Mouse (Mus musculus): ENCODE measurements around the gene Krt42. TPM values are rescaled to one million over a fixed set of nuclear protein-coding genes. Genes with fewer than 3 reads are reported as not detected.
"Not testable (repeated sequence)": the region's sequence is repeated elsewhere in the genome, so short reads cannot be mapped to it uniquely, and the experiment has no call there.

Krt42 gene
- not detected in 2 replicates for polyA plus RNA-seq (2011; ENCODE audit: insufficient read length, low read depth, missing spikeins)

DNA sequence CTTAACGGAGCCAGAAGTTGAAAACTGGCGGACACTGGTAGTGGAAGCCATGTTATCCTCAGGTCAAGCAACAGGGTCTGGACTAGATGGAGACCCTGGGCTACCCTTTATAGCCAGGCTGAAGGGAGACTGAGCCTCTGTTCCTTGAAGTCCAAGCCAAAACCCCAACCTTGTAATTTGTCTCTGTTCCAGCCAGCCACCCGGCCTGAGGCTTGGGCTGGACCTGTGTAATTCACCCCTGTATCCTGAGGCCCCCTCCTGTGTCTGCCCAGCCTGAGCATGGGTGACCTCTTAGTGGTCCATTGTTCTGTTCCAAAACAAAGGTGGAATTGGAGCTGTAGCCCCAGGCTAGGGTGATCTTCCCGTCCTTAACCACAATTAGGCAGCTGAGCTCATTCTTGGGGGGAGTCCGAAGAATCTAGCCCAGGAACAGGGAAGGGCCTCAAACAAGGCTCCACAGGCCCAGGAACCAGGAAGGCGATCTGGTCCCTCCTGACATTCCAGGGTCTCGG is at the start of gene Krt42:
Krt42 (minus strand) TSS at position 51 of the 512 bp plus-strand sequence.
- Histone ChIP-seq H3K4me3 (ENCODE audit: insufficient read depth, low read length) (no peak within 1 kb of the TSS), H3K27ac (ENCODE audit: insufficient read depth, low read length) (no peak within 1 kb of the TSS), H3K4me1 (ENCODE audit: control insufficient read depth, insufficient read depth, low read length) (no peaks in the 10 kb centered on the region)
- TF ChIP-seq POLR2A (IDR thresholded peaks at IDR 0.05; ENCODE audit: low read depth, low read length), result no peak
- TF ChIP-seq CTCF (IDR thresholded peaks at IDR 0.05; ENCODE audit: borderline replicate concordance, insufficient read depth, low read length), result no peak

DNA sequence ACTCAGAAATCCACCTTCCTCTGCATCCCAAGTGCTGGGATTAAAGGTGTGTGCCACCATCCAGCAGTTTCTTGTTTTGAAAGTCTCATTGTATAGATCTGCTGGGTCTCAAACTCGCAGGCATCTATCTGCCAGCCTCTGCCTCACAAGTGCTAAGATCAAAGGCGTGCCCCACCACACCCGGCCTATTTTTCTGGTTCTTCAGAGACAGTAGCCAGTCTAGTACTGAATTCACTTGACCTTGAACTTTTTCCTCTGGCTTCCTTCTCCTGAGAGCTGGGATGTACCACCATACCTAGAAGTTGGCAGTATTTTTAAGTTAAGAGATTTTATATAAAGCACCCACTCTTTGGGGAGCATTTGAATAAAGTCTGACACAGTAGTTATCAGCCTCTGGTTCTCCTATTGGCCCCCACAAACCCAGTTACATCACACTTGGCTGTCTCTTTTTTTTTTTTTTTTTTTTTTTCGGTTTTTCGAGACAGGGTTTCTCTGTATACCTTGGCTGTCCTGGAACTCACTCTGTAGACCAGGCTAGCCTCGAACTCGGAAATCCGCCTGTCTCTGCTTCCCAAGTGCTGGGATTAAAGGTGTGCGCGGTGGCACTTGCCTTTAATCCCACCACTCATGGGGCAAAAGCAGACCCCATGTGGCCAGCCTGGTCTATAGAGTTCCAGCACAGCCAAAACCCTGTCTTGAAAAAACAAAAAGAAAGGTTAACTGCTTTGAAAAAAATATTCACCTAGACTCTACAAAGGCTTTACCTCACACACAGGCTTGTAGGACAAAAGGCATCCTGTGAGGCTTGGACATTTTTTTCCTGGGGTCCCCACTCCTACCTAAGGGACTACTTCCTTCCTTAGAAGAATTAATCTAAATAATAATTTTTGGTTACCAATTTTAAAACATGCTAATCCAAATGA is 49.1 kb upstream of the Krt42 start:
- H3K27ac ChIP-seq (ENCODE audit: insufficient read depth, low read length), result 0 out of 2 replicates have a peak overlapping the region, but pooled peaks have one; percentile 41
- H3K4me3 ChIP-seq (ENCODE audit: insufficient read depth, low read length), result peak overlapping the region; percentile 32; the same call in 1 of the 2 replicates
- TF ChIP-seq CTCF (IDR thresholded peaks at IDR 0.05; ENCODE audit: borderline replicate concordance, insufficient read depth, low read length) (no peak), POLR2A (IDR thresholded peaks at IDR 0.05; ENCODE audit: low read depth, low read length) (no peak)

DNA sequence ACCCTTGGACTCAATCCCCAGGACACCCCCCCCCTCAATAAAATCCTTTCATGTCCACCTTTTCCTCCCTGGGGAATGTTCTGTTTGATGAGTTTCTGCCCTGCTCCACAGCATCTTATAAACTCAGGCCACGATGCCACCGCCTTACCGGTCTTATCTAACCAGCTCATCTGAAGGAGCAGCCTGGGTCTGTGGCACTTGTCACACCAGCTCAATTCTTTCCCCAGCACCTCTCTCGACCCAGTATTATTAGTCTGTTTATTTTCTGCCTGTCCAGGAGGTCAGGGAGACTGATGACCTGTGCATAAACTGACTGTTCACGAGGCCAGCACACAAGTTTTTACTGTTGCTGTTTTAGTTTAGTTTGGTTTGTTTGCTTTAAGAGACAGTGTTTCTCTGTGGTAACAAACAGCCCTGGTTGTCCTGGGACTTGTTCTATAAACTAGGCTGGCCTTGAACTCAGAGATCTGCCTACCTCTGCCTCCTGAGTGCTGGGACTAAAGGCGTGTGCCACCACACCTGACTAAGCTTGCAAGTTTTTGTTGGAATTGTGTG is 48.2 kb upstream of the Krt42 start:
- Histone ChIP-seq H3K4me1 (ENCODE audit: control insufficient read depth, insufficient read depth, low read length) (no peaks in the 10 kb centered on the region), H3K4me3 (ENCODE audit: insufficient read depth, low read length) (no peak overlapping the region), H3K27ac (ENCODE audit: insufficient read depth, low read length) (no peak overlapping the region)
- TF ChIP-seq POLR2A (IDR thresholded peaks at IDR 0.05; ENCODE audit: low read depth, low read length) (no peak), CTCF (IDR thresholded peaks at IDR 0.05; ENCODE audit: borderline replicate concordance, insufficient read depth, low read length) (no peak)

More for the DNA sequence above, 49.1 kb upstream of the Krt42 start:
- H3K4me1 ChIP-seq (ENCODE audit: control insufficient read depth, insufficient read depth, low read length), result no peaks in the 10 kb centered on the region

DNA sequence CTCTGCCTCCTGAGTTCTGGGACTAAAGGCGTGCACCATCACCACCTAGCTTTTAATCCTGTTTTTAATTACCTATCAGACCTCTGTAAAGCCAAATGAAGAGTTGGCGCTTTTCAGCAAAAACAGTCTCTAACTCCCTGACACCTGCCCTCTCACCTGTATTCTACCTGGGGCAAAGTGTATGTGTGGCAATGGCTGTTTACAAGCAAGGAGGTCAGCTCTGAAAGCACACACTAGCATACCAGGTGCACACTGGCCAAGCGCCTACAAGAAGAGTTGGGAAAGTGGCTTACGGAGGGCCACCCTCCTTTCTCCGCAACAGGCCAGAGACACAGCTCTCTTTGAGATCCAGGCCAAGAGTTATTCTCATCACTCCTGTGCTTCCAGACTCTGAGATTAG is 45.8 kb upstream of the Krt42 start:
- H3K4me1 ChIP-seq (ENCODE audit: control insufficient read depth, insufficient read depth, low read length), result no peaks in the 10 kb centered on the region; the same call in 1 of the 2 replicates
- no peak for TF ChIP-seq POLR2A (IDR thresholded peaks at IDR 0.05; ENCODE audit: low read depth, low read length)
- TF ChIP-seq CTCF (IDR thresholded peaks at IDR 0.05; ENCODE audit: borderline replicate concordance, insufficient read depth, low read length), result no peak

DNA sequence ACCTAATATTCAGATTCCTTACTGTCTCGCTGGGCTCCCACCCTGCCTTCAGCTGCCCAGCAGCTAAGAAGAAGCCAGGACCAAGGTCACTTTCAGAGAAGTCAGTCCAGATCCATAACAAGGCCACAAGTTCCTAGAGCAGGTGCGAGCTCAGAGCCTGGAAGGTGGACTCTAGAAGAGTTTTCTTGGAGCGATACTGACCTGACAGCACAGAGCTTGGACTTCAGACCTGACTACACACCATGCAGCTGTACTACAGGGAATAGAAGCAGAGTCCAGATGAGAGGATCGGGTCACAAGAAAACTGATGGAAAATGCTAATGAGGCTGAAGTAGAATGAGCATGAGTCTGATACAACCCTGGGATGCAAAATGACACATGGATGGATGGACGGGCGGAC is 43.8 kb upstream of the Krt42 start:
- TF ChIP-seq POLR2A (IDR thresholded peaks at IDR 0.05; ENCODE audit: low read depth, low read length) (no peak), CTCF (IDR thresholded peaks at IDR 0.05; ENCODE audit: borderline replicate concordance, insufficient read depth, low read length) (no peak)
- Histone ChIP-seq H3K4me1 (ENCODE audit: control insufficient read depth, insufficient read depth, low read length) (no peaks in the 10 kb centered on the region; the same call in 1 of the 2 replicates), H3K27ac (ENCODE audit: insufficient read depth, low read length) (no peak overlapping the region), H3K4me3 (ENCODE audit: insufficient read depth, low read length) (no peak overlapping the region)

More for the DNA sequence above, 45.8 kb upstream of the Krt42 start:
- Histone ChIP-seq H3K27ac (ENCODE audit: insufficient read depth, low read length) (no peak overlapping the region), H3K4me3 (ENCODE audit: insufficient read depth, low read length) (no peak overlapping the region)

DNA sequence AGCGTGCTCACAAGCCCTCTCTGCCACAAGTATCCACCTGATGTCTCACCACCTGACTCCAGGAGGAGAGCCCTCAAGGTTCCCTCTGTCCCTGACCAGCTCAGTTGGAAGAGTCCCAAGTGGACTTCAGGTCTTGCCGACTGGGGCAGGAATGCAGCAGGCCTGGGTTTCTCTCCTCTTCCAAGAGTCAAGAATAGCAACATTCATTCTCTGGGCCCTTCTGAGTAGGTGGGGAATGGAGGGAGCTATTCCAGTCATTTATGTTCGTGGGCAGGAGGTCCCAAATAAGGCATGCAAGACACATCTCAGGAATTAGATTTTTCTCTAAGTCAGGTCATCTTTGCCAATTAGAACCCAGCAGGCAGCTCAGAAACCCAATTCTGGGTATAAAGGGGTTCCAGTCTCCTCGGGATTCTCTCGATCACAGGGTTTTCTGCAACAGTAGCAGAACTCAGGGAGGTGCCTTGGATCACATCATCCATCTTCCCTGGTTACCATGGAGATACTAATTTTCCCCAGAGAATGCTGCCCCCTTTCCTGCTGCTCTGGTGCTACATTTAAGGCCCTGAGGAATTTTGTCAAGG is 42.5 kb upstream of the Krt42 start:
- Histone ChIP-seq H3K4me1 (ENCODE audit: control insufficient read depth, insufficient read depth, low read length) (no peaks in the 10 kb centered on the region; the same call in 1 of the 2 replicates), H3K27ac (ENCODE audit: insufficient read depth, low read length) (0 out of 2 replicates have a peak overlapping the region, but pooled peaks have one; percentile 42), H3K4me3 (ENCODE audit: insufficient read depth, low read length) (no peak overlapping the region)
- TF ChIP-seq POLR2A (IDR thresholded peaks at IDR 0.05; ENCODE audit: low read depth, low read length) (no peak), CTCF (IDR thresholded peaks at IDR 0.05; ENCODE audit: borderline replicate concordance, insufficient read depth, low read length) (no peak)

DNA sequence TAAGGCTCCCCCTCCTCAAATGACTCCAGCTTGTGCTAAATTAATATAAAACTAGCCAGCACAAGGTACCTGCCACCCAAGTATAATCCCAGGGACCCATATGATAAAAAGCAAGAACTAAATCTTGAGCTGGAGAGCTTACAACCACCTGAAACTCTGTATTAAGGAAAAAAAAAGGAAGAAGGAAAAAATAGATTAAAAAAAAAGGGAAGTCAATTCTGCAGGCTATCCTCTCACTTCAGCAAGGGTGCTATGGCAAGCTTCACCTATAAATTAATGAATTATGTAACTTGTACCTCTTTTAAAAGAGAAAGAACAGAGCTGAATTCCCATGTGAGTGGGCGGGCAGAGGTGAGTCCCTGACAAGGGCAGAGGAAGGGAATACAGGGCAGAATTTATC is 42.0 kb upstream of the Krt42 start:
- Histone ChIP-seq H3K4me1 (ENCODE audit: control insufficient read depth, insufficient read depth, low read length) (no peaks in the 10 kb centered on the region; the same call in 1 of the 2 replicates), H3K27ac (ENCODE audit: insufficient read depth, low read length) (no peak overlapping the region), H3K4me3 (ENCODE audit: insufficient read depth, low read length) (no peak overlapping the region)
- TF ChIP-seq POLR2A (IDR thresholded peaks at IDR 0.05; ENCODE audit: low read depth, low read length) (no peak), CTCF (IDR thresholded peaks at IDR 0.05; ENCODE audit: borderline replicate concordance, insufficient read depth, low read length) (no peak)

DNA sequence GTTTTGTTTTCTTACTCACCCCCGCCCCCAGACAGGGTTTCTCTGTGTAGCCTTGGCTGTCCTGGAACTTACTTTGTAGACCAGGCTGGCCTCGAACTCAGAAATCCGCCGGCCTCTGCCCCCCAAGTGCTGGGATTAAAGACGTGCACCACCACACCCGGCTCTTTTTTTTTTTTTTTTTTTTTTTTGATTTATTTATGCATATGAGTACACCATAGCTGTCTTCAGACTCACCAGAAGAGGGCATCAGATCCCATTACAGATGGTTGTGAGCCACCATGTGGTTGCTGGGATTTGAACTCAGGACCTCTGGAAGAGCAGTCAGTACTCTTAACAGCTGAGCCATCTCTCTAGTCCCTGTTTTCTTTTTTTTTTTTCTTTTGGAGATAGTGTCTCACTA is 39.0 kb upstream of the Krt42 start:
- H3K27ac ChIP-seq (ENCODE audit: insufficient read depth, low read length); H3K4me3 ChIP-seq (ENCODE audit: insufficient read depth, low read length); H3K4me1 ChIP-seq (ENCODE audit: control insufficient read depth, insufficient read depth, low read length): not testable (repeated sequence)

DNA sequence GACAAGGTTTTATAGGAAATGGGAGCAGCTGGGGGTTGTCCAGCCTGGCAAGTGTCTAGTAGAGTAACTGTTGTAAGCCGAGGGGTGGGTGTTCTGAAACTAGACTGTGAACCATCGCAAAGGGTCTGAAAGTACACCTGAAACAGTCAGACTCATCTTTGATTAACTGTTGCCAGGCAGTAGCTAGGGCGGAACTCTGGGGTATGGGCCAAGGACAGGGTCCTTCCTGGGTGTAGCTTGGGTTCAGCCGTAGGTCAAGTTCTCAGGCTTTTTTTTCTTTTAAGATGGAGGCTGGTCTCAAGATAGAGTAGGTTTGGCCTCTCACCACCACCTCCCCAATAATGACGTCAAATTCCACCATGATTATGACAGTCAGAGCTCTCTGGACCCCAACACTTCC is 38.2 kb upstream of the Krt42 start:
- Histone ChIP-seq H3K4me3 (ENCODE audit: insufficient read depth, low read length) (no peak overlapping the region), H3K4me1 (ENCODE audit: control insufficient read depth, insufficient read depth, low read length) (no peaks in the 10 kb centered on the region; the same call in 1 of the 2 replicates), H3K27ac (ENCODE audit: insufficient read depth, low read length) (no peak overlapping the region)
- TF ChIP-seq CTCF (IDR thresholded peaks at IDR 0.05; ENCODE audit: borderline replicate concordance, insufficient read depth, low read length) (no peak), POLR2A (IDR thresholded peaks at IDR 0.05; ENCODE audit: low read depth, low read length) (no peak)
